Mouse (Mus musculus): ENCODE data around the gene Col6a1. TPM values are rescaled to one million over a fixed set of nuclear protein-coding genes. Genes with fewer than 3 reads are reported as not detected.

Col6a1 gene
- total RNA-seq, 2 experiments from 2014 or later = 228 to 231 TPM

DNA sequence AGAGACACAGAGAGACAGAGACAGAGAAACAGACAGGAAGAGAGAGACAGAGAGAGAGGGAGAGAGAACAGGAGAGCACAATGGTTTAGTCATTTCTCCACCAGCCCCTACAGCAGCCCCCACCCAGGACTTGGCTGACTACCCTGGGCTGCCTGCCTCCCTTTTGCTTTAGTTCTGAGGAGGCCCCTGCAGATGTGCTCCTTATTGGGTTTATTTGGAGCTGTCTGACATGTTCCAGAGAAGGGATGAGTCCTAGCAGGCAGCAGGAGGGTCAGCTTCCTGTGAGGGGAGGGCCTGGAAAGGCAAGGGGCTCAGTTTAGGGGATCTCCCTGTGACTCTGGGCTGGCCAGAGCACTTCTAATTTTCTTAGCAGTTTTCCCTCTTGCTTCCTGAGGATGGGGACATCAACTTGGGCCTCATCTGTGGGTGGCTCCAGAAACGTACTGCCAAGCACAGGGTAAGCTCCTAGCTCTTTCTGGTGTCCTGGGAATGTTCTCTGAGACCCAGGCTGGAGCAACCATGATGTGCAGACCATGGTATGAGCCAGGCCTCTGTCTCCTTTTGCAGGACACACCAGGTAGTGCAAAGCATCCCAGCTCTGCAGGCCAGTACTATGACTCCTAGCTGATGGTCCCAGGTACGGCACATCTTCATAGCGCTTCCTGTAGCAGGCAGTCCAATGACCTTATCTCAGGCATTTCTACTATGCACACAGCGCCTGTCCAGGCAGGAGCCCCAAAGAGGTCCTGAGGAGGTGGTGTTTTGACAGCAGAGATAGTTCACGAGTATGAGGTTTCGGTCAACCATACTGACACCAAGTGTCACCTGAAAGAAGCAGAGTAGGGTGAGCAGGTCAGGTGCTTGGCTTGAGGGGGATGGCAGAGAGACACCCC is 45.0 kb downstream of the Col6a1 start:
- DNase-seq = no peak

DNA sequence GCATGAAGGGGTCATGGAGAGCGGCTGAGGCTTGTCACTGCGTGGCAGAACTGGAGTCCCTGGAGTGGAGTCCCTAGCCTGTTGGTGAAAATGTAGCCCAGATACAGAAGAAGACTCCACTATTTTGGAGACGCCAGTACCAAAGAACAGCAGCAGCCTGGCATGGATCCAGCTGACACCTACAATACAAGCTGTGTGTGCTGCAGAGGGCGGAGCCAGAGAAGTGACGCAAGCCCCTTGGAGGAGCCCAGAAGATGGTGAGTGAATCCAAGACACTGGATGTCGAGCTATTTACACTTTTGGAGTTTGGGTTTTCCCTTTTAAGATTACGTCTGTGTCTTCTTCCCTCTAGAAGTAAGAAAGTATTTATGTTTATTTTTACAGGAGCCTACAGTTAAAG is 47.8 kb downstream of the Col6a1 start:
- DNase-seq = peak; percentile 30

- DNase-seq = no peak
Measured at GRCm38 (mm10) chr10:76675268-76675667, 50.7 kb downstream of the Col6a1 start.

- no peak for DNase-seq
Measured at GRCm38 (mm10) chr10:76674581-76674980, 51.4 kb downstream of the Col6a1 start.

GRCm38 (mm10) chr10:76671939-76672338 is 54.0 kb downstream of the Col6a1 start:
- DNase-seq = no peak

DNA sequence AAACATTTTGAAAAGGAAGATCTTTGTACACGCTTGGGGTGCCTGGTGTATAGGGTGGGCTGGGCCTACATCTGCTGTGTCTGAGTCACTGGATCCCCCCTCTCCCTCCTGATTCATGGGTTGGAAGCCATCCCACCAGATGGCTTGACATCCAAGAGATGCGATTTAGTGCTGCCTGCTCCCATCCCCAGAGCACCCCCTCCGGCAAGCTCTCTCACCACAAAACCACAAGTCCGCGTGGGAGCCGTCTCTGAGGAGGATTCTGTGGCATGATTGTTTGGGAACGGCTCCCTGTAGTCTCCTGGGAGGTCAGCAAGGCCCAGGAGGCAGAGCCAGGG is 57.1 kb downstream of the Col6a1 start:
- no peak for DNase-seq

- no peak for DNase-seq
Measured at GRCm38 (mm10) chr10:76668261-76668946, 57.6 kb downstream of the Col6a1 start.

DNA sequence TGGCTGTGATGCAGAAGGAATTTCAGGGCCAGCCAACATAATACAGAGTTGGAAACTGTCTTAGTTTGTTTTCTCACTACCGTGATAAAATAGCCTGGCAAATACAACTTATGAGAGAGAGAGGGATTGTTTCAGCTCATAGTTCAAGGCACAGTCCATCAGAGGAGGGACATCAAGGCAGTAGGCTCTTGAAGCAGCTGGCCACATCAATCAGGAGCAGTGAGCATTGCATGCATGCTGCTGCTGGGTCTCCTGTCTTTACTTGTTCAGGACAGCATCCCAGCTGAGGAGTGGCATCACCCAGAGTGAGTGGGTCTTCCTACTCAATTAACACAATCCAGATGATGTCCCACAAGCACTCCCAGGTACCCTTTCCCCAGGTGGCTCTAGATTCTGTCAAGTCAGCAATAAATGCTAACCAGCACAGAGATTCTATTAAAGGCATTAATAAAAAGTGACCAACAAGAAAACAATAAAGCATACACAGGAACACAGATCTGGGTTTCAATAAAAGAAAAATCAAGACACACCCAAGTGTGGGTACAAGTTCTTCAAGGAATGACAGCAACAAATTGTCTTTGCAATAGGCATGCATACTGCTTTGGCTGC is 58.7 kb downstream of the Col6a1 start:
- DNase-seq = no peak

DNA sequence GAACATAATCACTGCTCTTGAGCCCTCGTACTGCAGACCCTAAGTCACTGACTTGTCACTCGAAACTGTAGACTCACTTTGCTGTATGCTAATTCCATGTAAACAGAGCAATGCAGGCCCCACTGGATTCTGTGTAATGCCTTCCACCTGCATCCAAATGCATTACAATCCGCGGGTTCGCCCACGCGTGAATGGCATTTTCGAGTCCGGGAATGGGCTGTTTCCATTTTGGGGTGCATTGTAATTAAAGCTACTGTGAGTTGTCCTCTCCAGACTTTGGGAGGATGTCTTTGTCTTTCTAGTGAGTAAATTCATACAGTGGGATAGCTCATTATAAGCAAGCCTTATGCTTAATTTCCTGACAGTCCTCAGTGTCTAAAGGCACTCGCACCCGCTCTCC is 60.4 kb downstream of the Col6a1 start:
- DNase-seq = no peak

DNA sequence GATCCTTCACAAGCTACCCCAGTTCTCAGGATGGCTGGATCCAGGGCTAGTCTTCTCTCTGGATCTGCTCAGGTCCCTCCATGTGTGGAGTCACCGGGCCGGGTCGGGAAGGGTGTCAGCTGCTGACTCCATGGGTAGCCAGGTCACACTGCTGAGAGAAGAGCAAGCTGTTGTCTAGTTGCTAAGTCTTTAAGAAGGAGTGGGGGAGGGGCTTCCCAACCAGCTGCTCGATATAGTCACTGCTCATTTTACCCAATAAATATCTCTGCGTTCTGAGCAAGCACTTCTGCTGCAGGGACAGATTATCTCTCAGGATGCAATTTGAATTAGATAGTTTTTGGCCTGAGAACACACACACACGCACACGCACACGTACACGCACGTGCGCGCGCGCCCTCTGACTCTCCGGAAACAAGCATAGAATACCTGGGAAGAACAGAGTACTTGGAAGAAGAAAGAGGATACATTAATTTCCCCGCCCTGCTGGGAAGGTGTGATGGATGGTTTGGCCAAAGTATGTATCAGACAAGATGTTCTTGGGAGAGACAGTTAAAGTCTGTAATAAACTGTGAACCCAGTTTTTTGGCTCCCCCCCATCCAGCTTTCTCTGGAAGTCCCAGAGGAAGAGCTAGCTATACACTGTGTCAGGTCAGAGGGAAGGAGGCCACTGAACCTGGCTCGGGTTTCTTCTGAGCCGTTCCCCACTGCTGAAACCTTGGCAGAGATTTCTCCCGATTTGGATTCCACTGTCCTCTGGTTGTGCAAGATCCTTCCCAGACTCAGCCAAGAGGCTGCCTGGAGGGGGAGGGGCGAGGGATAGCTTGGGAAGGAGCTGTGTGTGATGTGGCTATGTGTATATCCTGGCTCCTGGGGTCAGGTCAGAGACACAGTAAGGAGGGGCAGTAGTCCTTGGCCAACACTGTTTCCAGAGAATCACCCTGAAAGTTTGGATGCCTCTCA is 61.5 kb downstream of the Col6a1 start:
- peak; percentile 83 for DNase-seq

Other genes with a start within 250 kb of the Col6a1 start
- gene Lss, start 194.6 kb downstream of the Col6a1 start, total RNA-seq (2021) = 10 to 100 TPM; 21.4 to 24.2 TPM
- not detected for gene Spatc1l, start 163.9 kb downstream of the Col6a1 start, total RNA-seq (2021)
- 10 to 100 TPM; 14.5 to 31.2 TPM for gene Ftcd, start 150.5 kb downstream of the Col6a1 start, total RNA-seq (2021)
- gene Col6a2, start 102.5 kb downstream of the Col6a1 start, total RNA-seq (2021) = 100 to 1,000 TPM; 136 to 144 TPM
- 10 to 100 TPM; 35.4 to 48.2 TPM for gene Pcbp3, start 235.7 kb upstream of the Col6a1 start, total RNA-seq (2021)

Data from adrenal gland, postnatal 10 days (tissue).